Mouse (Mus musculus) adrenal gland, adult (tissue): ENCODE data around the gene Atp8a1.
"Not testable (repeated sequence)": the region's sequence is repeated elsewhere in the genome, so short reads cannot be mapped to it uniquely, and the experiment has no call there.

ENCODE experiments used
- DNase-seq, 2 experiments: peaks; one replicate each; pipeline ENCODE4 v3.0.0; 2022 to 2023; ENCODE audit warnings: low spot score in 1 of 2; ENCODE audit not compliant: inconsistent age in 2 of 2

Gene Atp8a1

GRCm38 (mm10) chr5:67826935-67827334 is 20.3 kb downstream of the Atp8a1 start:
- no peak for DNase-seq

GRCm38 (mm10) chr5:67826278-67826677 is 21.0 kb downstream of the Atp8a1 start:
- DNase-seq = no peak

DNA sequence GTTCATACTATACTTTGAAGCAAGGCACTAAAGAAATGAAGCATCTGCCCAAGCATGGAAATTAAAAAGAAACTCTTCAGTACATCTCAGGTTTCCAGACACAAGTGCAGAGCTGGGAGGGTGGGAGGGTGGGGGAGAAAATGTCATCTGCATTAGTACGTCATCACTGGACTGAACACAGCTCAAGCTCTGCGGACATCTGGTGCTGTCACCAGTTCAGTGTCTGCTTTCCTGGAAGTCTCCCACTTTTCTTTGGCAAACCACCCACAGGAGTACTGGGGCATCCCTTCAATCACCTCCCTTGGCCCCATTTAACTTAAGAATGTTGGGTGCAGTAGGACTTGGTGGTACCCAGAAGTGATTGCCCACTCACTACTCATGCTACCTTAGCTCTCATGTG is 22.6 kb downstream of the Atp8a1 start:
- no peak for DNase-seq

GRCm38 (mm10) chr5:67823771-67824170 is 23.5 kb downstream of the Atp8a1 start:
- no peak for DNase-seq

GRCm38 (mm10) chr5:67822619-67823018 is 24.6 kb downstream of the Atp8a1 start:
- no peak for DNase-seq

DNA sequence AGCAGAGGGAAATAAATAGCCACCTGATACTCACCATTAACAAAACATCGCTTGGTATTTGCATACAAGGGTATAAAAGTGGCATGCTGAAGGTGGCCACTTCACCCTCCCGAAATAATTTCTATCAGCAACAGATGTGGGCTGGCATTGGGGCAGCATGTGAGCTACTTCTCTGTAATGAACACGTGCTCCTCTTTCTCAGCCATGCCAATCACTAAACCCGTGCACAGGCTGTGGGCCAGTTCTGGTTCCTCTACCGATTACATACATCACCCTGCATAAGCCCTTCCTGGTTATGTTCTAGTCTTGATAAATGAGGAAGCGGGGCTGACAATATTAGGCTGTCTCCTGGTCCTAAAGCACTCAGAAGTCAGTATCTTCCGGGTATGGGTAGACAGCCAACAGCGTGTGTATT is 25.2 kb downstream of the Atp8a1 start:
- DNase-seq = peak in 1 of 2 experiments; percentile 25

DNA sequence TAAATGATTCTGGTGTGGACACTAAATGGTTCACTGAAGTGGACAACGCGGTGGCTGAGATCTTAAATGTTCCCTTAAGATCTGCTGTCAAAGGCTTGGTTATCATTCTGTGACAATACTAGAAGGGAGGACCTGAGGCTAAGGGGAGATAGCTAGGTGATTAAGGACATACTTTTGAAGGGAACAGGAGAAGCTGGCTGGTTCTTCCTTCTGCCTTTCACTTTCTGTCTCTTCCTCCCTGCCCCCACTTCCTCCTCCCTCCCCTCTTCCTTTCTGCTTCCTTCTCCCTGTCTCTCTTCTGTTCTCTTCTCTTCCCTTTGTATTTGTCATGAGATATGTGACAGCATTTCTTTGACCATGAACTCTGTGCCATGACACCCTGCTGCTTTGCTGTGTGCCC is 26.0 kb downstream of the Atp8a1 start:
- no peak for DNase-seq

- no peak for DNase-seq
Measured at GRCm38 (mm10) chr5:67819451-67819850, 27.8 kb downstream of the Atp8a1 start.

- no peak for DNase-seq
Measured at GRCm38 (mm10) chr5:67815572-67816325, 31.5 kb downstream of the Atp8a1 start.

DNA sequence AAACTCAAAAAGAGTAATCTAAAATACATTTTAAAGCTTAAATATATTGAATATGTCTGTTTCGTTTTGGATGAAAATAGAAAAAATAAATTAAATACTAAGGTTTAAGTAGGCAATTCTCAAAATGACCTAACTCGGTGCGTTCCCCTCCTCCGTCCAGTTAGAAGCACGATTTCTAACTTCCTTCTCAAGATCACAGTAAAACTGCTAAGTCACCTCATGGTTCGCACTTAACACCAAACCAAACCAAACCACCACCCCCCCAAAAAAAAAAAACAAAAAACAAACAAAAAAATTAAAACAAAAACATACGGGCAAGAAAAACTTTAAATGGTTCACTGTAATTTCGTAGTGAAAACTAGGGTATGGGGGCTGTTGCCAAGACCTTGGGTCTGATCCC is 32.2 kb downstream of the Atp8a1 start:
- DNase-seq = not testable (repeated sequence)

GRCm38 (mm10) chr5:67814437-67814965 is 32.7 kb downstream of the Atp8a1 start:
- DNase-seq = no peak

- DNase-seq = no peak
Measured at GRCm38 (mm10) chr5:67813334-67813733, 33.9 kb downstream of the Atp8a1 start.

DNA sequence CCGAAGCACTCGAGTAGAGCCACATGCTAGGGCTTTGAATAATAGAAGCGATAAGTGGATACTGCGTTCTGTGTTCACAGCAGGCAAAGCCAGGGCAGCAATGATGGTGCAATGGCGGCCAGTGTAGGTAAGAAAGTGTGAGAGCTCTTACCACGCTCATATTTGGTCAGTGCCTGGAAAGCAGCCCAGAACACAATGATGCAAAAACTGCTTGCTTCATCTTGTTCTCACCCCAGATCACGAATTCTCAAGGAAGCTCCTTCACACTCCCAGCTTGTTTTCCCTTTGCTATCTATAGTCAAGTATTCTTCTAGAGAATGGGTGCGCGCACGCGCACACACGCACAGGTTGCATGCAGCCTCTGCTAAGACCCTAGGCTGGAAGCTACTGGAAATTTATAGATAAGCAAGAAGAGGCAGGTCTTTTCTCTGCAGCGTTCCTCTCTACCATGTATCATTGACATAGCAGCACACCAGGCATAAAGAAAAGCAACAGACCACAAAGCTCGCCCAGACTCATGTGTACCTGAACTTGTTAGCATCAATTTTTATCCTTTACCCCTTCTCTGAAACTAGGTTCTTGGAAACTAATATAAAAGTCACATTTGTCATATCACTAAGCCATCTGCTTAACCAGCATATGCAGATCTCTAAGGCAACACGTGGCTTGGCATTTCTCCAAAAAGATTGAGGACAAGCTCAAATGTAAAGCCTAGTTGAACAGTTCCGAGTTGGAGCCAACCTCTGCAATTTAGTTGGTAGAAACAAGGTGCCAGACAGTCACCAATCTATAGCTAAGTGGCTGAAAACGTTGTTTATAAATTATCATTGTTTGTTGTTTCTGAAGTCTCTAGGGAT is 44.8 kb downstream of the Atp8a1 start:
- peak in 1 of 2 experiments; percentile 61 for DNase-seq

DNA sequence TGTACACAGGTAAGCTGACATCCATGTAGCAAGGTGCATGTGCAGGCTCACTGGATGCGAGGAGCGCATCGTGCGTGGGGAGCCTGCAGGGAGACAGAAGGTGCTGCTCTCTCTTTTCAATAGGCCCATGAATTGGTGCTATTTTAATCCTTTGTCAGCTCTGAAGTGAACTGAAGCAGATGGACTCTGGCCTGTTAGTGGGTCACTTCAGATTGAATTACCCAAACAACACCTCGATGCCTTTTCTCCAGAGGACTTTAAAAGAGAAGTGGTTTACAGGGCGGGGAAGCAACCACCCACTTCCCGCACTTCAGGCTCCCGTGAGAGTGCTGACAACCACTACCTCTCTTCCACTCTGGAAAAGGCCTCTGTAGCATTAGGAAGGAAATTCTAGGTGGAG is 46.4 kb downstream of the Atp8a1 start:
- DNase-seq = no peak

- no peak for DNase-seq
Measured at GRCm38 (mm10) chr5:67799785-67800184, 47.4 kb downstream of the Atp8a1 start.

DNA sequence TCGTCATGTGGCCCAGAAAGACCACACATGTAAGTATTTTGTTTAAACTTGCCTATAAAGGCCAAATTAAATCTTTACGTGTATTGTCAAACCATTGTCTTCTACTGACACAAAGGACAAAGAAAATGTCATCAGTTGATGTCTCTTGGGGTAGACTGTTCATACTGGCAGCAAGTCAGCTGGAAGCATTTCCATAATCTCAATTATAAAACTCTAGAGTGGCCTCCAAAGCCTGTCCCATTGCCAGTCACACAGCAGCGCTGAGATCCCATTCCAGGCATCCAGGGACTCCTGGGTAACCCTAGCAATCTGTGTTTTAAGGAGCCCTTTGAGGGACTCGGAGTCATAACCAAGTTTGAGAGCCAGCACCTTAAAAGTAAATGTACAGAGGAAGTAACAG is 48.9 kb downstream of the Atp8a1 start:
- DNase-seq = no peak

GRCm38 (mm10) chr5:67797006-67797958 is 50.0 kb downstream of the Atp8a1 start:
- DNase-seq = no peak

DNA sequence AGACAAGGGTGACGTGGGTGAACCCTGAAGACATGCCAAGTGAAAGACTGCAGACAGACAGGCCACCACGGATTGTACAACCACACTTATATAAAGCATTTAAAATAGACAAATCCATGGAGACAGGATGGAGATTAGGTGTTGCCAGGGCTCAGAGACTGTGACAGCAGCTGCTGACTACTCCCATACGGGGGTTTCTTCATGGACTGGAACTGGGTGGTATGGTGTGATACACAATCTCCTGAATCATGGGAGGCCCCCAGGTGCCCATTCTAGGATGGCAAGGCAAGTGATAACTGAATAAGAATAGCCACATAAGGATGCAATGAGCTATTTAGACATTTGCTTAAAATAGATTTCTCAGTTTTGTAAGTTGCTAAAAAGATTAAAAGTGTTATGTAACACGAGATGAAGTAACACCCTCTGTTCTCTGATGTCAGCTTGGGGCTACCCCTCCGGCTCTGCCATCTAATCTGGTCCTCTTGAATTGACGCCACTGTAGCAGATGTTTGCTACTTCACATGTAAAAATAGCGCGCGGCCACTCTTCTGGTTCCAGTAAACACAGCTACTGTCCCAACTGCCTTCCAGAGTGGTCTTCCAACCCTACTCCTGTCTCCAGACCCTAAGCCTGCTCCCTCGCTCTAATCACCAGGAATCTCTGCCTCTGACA is 53.0 kb downstream of the Atp8a1 start:
- DNase-seq = no peak

GRCm38 (mm10) chr5:67782775-67783174 is 64.5 kb downstream of the Atp8a1 start:
- DNase-seq = peak; percentile 58 to 76

DNA sequence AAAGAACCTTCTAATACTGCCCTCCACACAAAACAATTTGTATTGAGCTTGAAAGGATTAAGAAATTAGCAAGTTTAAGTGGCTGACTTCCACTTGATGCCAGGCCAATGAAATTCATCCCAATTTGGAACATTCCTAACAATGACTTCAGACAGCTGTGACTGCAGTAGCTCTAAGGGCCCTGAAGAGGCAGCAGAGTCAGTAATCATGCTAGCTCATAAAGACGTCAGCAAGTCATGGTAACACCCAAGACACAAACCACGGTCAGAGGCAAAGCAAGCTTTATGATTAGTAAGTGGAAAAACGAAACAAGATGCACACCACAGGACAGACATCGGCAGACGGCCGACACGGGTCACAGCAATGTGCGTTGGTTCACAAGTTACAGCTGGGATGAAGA is 69.2 kb downstream of the Atp8a1 start:
- DNase-seq = peak in 1 of 2 experiments; percentile 48
